Mouse (Mus musculus) intestine, embryonic 15.5 days (tissue): Measurements from ENCODE around the gene Ppfia4. TPM values are rescaled to one million over a fixed set of nuclear protein-coding genes. Genes with fewer than 3 reads are reported as not detected.
A peak's percentile ranks its signal among the peaks of the same experiment; 100 is the strongest.

Source experiments
- ATAC-seq: fragments of 200-750 bp; cut with Nextera tagmentation; 2 replicates; pipeline ENCODE4 v1.8.0; 2017; ENCODE audit warnings: moderate TSS enrichment, moderate library complexity
- H3K27ac ChIP-seq: fragments of 300-500 bp; sonication (generic); 2 replicates; pipeline ENCODE4 v1.5.1; 2015; ENCODE audit warnings: mild to moderate bottlenecking, inconsistent platforms
- H3K27me3 ChIP-seq: fragments of 300-500 bp; sonication (generic); replicated peaks from 2 replicates; pipeline ENCODE4 v1.6.1; 2015; ENCODE audit warnings: inconsistent platforms
- H3K36me3 ChIP-seq: fragments of 300-500 bp; sonication (generic); 2 replicates; pipeline ENCODE4 v1.6.1; 2015; ENCODE audit warnings: inconsistent platforms
- H3K4me1 ChIP-seq: fragments of 300-500 bp; sonication (generic); replicated peaks from 2 replicates; pipeline ENCODE4 v1.6.1; 2015; ENCODE audit warnings: inconsistent platforms
- H3K4me2 ChIP-seq: fragments of 300-500 bp; sonication (generic); replicated peaks from 2 replicates; pipeline ENCODE4 v1.6.1; 2015; ENCODE audit warnings: mild to moderate bottlenecking, inconsistent platforms
- H3K4me3 ChIP-seq: fragments of 300-500 bp; sonication (generic); replicated peaks from 2 replicates; pipeline ENCODE4 v1.5.1; 2015; ENCODE audit warnings: inconsistent platforms
- H3K9ac ChIP-seq: fragments of 300-500 bp; sonication (generic); 2 replicates; pipeline ENCODE4 v1.6.1; 2015; ENCODE audit warnings: inconsistent platforms
- H3K9me3 ChIP-seq: fragments of 300-500 bp; sonication (generic); 2 replicates; pipeline ENCODE4 v1.6.1; 2016; ENCODE audit warnings: inconsistent platforms
- WGBS: fragments of 180-500 bp; shearing (Covaris S2); methylation state at CpG from one replicate; pipeline ENCODE4 v1.1.7; 2015; 5-methylcytosine and 5-hydroxymethylcytosine counted together
- polyA plus RNA-seq: library from polyadenylated mRNA; unstranded; fragments of >200 nt; fragmentation: Nextera tagmentation; extraction: Ambion mirVana; gene quantifications from 2 replicates; pipeline ENCODE4 v1.2.1, GENCODE M21; 2015

The Ppfia4 gene
- polyA plus RNA-seq, 1 experiment from 2014 or later = 3.9 TPM

DNA sequence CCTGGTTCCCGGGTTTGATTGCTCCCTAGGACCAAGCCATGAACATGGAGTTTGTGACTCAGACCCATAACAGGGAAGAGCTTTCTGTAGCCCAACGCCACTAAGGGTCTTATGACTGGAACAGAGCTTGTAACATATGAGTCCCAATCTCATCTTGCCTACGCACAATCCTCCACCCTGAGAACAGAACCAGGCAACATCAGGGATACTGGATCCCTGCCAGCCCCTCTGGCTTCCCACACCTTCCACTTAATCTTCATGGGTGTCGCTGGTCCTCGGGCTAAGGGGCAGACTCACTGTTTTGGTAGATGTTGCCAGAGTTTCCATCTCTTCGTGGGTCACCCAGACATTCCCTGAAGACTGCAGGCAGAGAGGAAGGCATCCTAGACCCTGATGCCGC lies 21.0 kb downstream of the Ppfia4 start:
- H3K4me1 ChIP-seq = 0 out of 2 replicates have a peak, but pooled peaks cover 3% of the 10 kb centered on the region
- WGBS = 87% methylated on average over 7 of the region's 7 CpGs
- H3K36me3 ChIP-seq = no peaks in the 10 kb centered on the region
- ATAC-seq = no peak
- H3K9me3 ChIP-seq = no peaks in the 10 kb centered on the region
- H3K4me3 ChIP-seq = no peak overlapping the region
- no peak overlapping the region for H3K4me2 ChIP-seq
- H3K27ac ChIP-seq = no peak overlapping the region
- H3K27me3 ChIP-seq = no peaks in the 10 kb centered on the region
- H3K9ac ChIP-seq = no peak overlapping the region

- H3K27me3 ChIP-seq = no peaks in the 10 kb centered on the region
- WGBS = 93% methylated on average over 3 of the region's 3 CpGs
- no peak for ATAC-seq
Measured at GRCm38 (mm10) chr1:134310729-134311128, 22.0 kb downstream of the Ppfia4 start.

DNA sequence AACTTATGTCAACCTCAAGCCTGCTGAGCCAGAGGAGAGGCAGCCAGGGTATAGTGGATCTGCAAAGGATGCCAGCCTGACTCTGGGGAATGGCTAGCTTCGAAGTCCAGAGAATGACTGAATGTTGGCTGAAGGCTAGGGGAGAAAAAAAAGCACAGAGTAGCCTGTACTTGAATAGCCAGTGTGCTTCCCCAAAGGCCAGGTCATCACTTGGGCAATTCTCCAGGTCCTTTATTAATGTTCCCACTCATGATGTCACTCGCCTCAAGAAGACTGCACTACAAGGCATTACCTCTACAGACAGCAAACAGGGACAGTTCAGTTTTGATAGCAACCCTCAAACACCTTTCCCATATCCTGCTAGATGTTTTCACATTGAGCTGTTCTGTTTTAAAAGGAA lies 22.4 kb downstream of the Ppfia4 start:
- Histone ChIP-seq H3K4me3 (no peak overlapping the region), H3K4me1 (0 out of 2 replicates have a peak, but pooled peaks cover 3% of the 10 kb centered on the region), H3K27ac (no peak overlapping the region), H3K27me3 (no peaks in the 10 kb centered on the region), H3K9ac (no peak overlapping the region), H3K4me2 (no peak overlapping the region), H3K9me3 (no peaks in the 10 kb centered on the region), H3K36me3 (no peaks in the 10 kb centered on the region)
- ATAC-seq = no peak
- 91% methylated on average over 2 of the region's 2 CpGs for WGBS

More at GRCm38 (mm10) chr1:134310729-134311128, 22.0 kb downstream of the Ppfia4 start:
- Histone ChIP-seq H3K4me2 (no peak overlapping the region), H3K27ac (no peak overlapping the region), H3K9ac (no peak overlapping the region), H3K4me1 (0 out of 2 replicates have a peak, but pooled peaks cover 3% of the 10 kb centered on the region), H3K9me3 (no peaks in the 10 kb centered on the region), H3K36me3 (no peaks in the 10 kb centered on the region), H3K4me3 (no peak overlapping the region)

DNA sequence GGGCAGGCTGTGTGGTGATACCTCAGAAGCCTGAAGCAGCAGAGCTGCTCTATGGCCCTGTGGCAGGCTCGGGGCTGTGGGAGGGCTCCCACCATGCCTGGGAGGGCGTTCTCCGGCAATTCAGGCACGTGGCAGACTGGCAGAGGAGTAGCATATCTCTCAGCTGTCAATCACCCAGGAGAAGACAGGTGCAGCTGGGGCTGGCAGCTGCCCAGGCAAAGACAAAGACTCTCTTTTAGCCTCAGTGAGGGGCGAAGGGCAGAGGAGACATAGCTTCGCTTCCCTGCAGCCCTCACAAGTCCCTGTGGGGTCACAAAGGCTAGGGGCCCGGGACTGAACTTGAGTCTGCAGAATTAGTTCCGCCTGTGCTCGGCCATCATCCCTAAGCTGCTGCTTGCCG lies 25.3 kb downstream of the Ppfia4 start:
- Histone ChIP-seq H3K4me2 (no peak overlapping the region), H3K4me1 (peaks cover 8% of the 10 kb centered on the region), H3K27ac (no peak overlapping the region), H3K36me3 (no peaks in the 10 kb centered on the region), H3K4me3 (no peak overlapping the region), H3K9me3 (no peaks in the 10 kb centered on the region), H3K27me3 (no peaks in the 10 kb centered on the region), H3K9ac (no peak overlapping the region)
- WGBS = 73% methylated on average over 10 of the region's 10 CpGs
- no peak for ATAC-seq

DNA sequence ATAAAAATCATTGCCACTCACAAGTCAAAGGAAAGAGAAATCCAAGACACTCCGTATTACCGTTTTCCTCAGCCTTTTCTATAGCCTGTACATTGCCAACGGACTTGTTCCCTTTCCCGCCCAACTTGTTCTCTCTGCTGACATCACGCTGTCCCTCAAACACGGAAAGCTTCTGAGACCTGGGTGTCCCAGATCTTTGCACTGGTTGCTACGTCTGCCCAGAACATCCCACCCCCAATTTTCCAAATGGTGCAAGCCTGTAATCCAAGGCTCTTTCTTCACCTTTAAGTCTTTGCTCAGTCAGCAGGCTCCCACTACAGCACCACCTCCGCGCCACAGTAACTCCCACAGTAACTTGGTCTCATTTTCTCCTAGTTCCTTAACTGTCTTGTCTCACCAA lies 27.8 kb downstream of the Ppfia4 start:
- no peak overlapping the region for H3K9ac ChIP-seq
- H3K27ac ChIP-seq = no peak overlapping the region
- H3K4me3 ChIP-seq = no peak overlapping the region
- H3K4me2 ChIP-seq = no peak overlapping the region
- H3K4me1 ChIP-seq = peaks cover 9% of the 10 kb centered on the region
- H3K36me3 ChIP-seq = no peaks in the 10 kb centered on the region
- 91% methylated on average over 9 of the region's 9 CpGs for WGBS
- H3K9me3 ChIP-seq = no peaks in the 10 kb centered on the region
- no peak for ATAC-seq
- peaks cover 3% of the 10 kb centered on the region; the same call in 1 of the 2 replicates for H3K27me3 ChIP-seq

GRCm38 (mm10) chr1:134302568-134303238 lies 30.0 kb downstream of the Ppfia4 start:
- H3K9me3 ChIP-seq = no peaks in the 10 kb centered on the region
- no peaks in the 10 kb centered on the region for H3K36me3 ChIP-seq
- no peak overlapping the region for H3K9ac ChIP-seq
- no peak overlapping the region for H3K4me3 ChIP-seq
- no peak overlapping the region; the same call in 1 of the 2 replicates for H3K4me2 ChIP-seq
- ATAC-seq = no peak
- H3K27ac ChIP-seq = peak overlapping the region; percentile 70
- peaks cover 15% of the 10 kb centered on the region for H3K4me1 ChIP-seq
- 45% methylated on average over 8 of the region's 8 CpGs for WGBS
- H3K27me3 ChIP-seq = peaks cover 14% of the 10 kb centered on the region; the same call in 1 of the 2 replicates

DNA sequence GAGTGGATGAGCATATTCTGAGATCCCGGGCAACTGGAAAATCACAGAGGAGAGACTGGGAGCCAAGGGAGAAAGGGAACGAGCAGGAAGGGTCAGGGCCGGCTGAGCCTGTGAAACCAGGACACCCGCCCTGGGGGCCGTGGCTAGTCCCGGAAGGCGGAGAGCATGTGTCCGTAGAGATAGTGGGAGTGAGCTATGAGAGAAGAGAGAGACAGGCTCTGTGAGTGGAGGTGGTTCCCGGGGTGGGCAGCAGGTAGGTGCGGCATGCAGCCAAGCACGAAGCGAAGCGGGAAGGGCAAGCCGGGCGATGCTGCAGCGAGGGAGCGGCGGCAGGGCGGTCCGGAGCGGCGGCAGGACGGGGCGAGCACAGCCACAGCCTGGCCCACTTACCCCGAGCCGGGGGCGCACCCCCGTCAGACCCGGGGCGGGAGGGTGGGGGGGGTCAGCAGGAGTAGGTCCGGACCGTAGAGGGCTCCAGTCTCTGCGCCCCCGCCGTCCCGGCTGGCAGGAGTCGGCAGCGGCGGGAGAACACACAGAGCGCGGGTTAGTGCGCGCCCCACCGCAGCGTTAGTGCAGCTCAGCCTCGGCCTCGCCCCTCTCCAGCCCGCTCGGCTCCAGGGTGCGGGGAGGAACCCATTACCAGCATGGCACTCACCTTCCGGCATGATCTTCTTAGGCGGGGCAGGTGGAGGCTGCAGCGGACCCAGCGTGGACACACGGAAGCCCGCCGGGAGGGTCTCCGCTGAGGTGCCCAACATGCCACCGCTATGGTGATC lies 33.9 kb downstream of the Ppfia4 start:
- Histone ChIP-seq H3K4me1 (peaks cover 13% of the 10 kb centered on the region), H3K27me3 (peaks cover 14% of the 10 kb centered on the region; the same call in 1 of the 2 replicates), H3K9me3 (no peaks in the 10 kb centered on the region), H3K4me3 (peak overlapping the region; percentile 49), H3K4me2 (peak overlapping the region; percentile 86), H3K27ac (no peak overlapping the region), H3K36me3 (no peaks in the 10 kb centered on the region), H3K9ac (peak overlapping the region; percentile 38)
- WGBS = 8% methylated on average over 56 of the region's 59 CpGs
- ATAC-seq = peak; percentile 58

DNA sequence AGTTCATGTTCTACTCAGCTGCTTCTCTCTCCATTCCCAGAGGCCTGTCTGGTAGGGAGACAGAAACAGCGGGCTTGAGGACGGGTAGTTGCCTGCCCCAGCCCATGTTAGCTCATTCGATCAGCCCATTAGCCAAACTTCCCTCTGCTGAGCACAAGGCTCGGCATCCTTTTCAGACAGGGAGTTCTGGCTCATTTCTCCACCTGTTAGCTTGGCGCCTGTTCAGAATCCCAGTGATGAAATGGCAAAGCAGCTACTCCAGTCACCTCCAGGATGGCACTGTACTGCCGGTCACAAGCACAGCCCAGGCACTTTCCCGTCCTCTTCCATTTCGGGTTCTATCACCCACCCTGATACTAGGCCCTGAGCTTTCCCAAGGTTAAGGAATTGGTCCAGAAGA lies 35.5 kb downstream of the Ppfia4 start:
- Histone ChIP-seq H3K9ac (no peak overlapping the region), H3K4me2 (no peak overlapping the region), H3K9me3 (no peaks in the 10 kb centered on the region), H3K27ac (no peak overlapping the region), H3K4me1 (peaks cover 9% of the 10 kb centered on the region), H3K4me3 (no peak overlapping the region), H3K27me3 (peaks cover 14% of the 10 kb centered on the region; the same call in 1 of the 2 replicates), H3K36me3 (no peaks in the 10 kb centered on the region)
- WGBS = 91% methylated on average over 8 of the region's 8 CpGs
- no peak for ATAC-seq

- ATAC-seq = peak; percentile 59
- Histone ChIP-seq H3K9me3 (no peaks in the 10 kb centered on the region), H3K4me2 (no peak overlapping the region), H3K4me1 (peaks cover 12% of the 10 kb centered on the region), H3K36me3 (no peaks in the 10 kb centered on the region), H3K9ac (no peak overlapping the region), H3K4me3 (no peak overlapping the region), H3K27ac (peak overlapping the region; percentile 80), H3K27me3 (peaks cover 9% of the 10 kb centered on the region; the same call in 1 of the 2 replicates)
- WGBS = 67% methylated on average over 3 of the region's 3 CpGs
Measured at GRCm38 (mm10) chr1:134293738-134294604, 38.8 kb downstream of the Ppfia4 start.

GRCm38 (mm10) chr1:134293276-134293675 lies 39.5 kb downstream of the Ppfia4 start:
- Histone ChIP-seq H3K4me2 (no peak overlapping the region), H3K4me1 (peaks cover 11% of the 10 kb centered on the region), H3K27ac (0 out of 2 replicates have a peak overlapping the region, but pooled peaks have one; percentile 32)

DNA sequence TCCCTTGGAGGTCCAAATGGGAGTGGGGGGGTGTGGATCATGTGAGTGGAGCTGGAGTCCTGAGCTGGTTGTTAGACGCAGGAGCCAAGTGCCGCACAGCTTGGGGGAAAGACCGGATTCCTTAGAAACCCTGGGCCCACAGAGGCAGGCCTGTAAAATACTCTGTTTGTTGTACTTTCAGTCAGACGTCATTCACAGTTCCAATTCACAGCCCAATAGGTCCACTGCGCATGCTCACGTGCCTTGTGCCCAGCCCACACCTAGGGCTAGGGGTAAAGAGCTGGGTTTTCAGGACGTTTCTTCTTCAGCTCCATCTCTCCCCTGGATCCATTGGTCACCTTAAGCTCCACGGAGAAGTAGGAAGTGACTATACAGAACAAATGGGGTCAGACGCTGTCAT lies 40.1 kb downstream of the Ppfia4 start:
- WGBS = 53% methylated on average over 9 of the region's 9 CpGs
- H3K4me2 ChIP-seq = no peak overlapping the region
- ATAC-seq = no peak
- H3K36me3 ChIP-seq = no peaks in the 10 kb centered on the region
- no peak overlapping the region for H3K27ac ChIP-seq
- H3K4me1 ChIP-seq = peaks cover 11% of the 10 kb centered on the region
- no peaks in the 10 kb centered on the region for H3K27me3 ChIP-seq
- H3K9ac ChIP-seq = no peak overlapping the region
- H3K4me3 ChIP-seq = no peak overlapping the region
- no peaks in the 10 kb centered on the region for H3K9me3 ChIP-seq

More at GRCm38 (mm10) chr1:134293276-134293675, 39.5 kb downstream of the Ppfia4 start:
- H3K9me3 ChIP-seq = no peaks in the 10 kb centered on the region
- WGBS = 75% methylated on average over 7 of the region's 7 CpGs
- no peak overlapping the region for H3K9ac ChIP-seq
- no peak overlapping the region for H3K4me3 ChIP-seq
- peak; percentile 13; the same call in 1 of the 2 replicates for ATAC-seq
- H3K36me3 ChIP-seq = no peaks in the 10 kb centered on the region
- H3K27me3 ChIP-seq = peaks cover 6% of the 10 kb centered on the region; the same call in 1 of the 2 replicates

- Histone ChIP-seq H3K9ac (no peak overlapping the region), H3K4me2 (no peak overlapping the region), H3K27me3 (no peaks in the 10 kb centered on the region), H3K36me3 (no peaks in the 10 kb centered on the region), H3K4me3 (no peak overlapping the region), H3K9me3 (no peaks in the 10 kb centered on the region), H3K27ac (no peak overlapping the region), H3K4me1 (peaks cover 11% of the 10 kb centered on the region)
- 24% methylated on average over 5 of the region's 5 CpGs for WGBS
- ATAC-seq = no peak
Measured at GRCm38 (mm10) chr1:134292073-134292472, 40.7 kb downstream of the Ppfia4 start.
